In the genomic region with DNA sequence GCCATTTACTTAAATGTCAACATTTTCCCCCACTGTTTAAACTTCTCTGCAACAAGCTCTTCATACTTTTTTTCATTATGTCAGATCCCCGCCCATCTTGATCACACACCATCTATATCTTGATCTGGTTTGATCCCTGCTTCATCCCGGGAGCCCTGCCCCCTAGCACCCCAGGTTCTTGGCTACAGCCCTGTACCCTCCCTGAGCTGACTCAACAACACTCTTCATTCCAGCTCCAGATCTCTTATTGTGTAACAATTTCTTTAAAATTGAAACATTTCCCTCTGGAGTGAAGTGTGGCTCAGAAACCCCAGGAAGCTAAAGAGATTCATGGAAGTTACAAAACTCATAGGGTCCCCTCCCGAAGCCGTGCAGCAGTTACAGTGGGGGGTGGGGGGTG, we compare ENCODE assay signal across 26 mouse cellular contexts.
"Had no signal": no experiment of that assay in that cellular context is flagged by ENCODE, and none has a peak within 500 bp of the region (broad histone marks: within the 10 kb centered on the region; RNA-seq: fewer than 3 reads in every experiment).

No protein-coding gene starts in this region.

- H3K27me3 ChIP-seq: heart, embryonic 13.5 days; heart, embryonic 15.5 days; hindbrain, embryonic 12.5 days; intestine, embryonic 15.5 days; limb, embryonic 13.5 days; limb, embryonic 15.5 days; liver, embryonic 12.5 days had no signal

- ATAC-seq: hindbrain, embryonic 16.5 days; inflammation-experienced regulatory T-cells, adult 6 months; intestine, embryonic 15.5 days; intestine, postnatal 0 days; liver, embryonic 12.5 days had no signal

- DNase-seq: gastrocnemius, adult 2 months; gastrocnemius, postnatal 10 days; gastrocnemius, postnatal 25 days; heart, adult 2 months; heart, postnatal 14 days; heart, postnatal 4 days; kidney, adult 18-20 months; kidney, adult 8-10 months; kidney, postnatal 10 days; kidney, postnatal 25 days; layer of hippocampus, adult 9-11 months; layer of hippocampus, postnatal 36 days; left cerebral cortex, postnatal 4 days had no signal

- H3K4me2 ChIP-seq: heart, embryonic 11.5 days; heart, embryonic 13.5 days; heart, embryonic 15.5 days; hindbrain, embryonic 12.5 days; hindbrain, embryonic 14.5 days; intestine, embryonic 15.5 days; limb, embryonic 13.5 days; limb, embryonic 15.5 days; liver, embryonic 12.5 days had no signal

- H3K27ac ChIP-seq: gastrocnemius, adult 2 months; heart, adult 2 months; heart, embryonic 13.5 days; heart, embryonic 15.5 days; hindbrain, embryonic 10.5 days; hindbrain, embryonic 12.5 days; hindbrain, embryonic 14.5 days; intestine, embryonic 15.5 days; limb, embryonic 13.5 days; liver, embryonic 12.5 days had no signal

- H3K4me3 ChIP-seq: gastrocnemius, adult 2 months; heart, adult 2 months; heart, embryonic 13.5 days; heart, embryonic 15.5 days; hindbrain, embryonic 10.5 days; hindbrain, embryonic 12.5 days; intestine, embryonic 15.5 days; limb, embryonic 13.5 days; limb, embryonic 15.5 days; liver, embryonic 12.5 days had no signal

- H3K4me1 ChIP-seq: heart, embryonic 13.5 days; heart, embryonic 15.5 days; hindbrain, embryonic 10.5 days; hindbrain, embryonic 12.5 days; intestine, embryonic 15.5 days; limb, embryonic 13.5 days; limb, embryonic 15.5 days; liver, embryonic 12.5 days had no signal

- H3K9ac ChIP-seq: heart, embryonic 13.5 days; heart, embryonic 15.5 days; hindbrain, embryonic 12.5 days; hindbrain, embryonic 14.5 days; intestine, embryonic 15.5 days; limb, embryonic 13.5 days; limb, embryonic 15.5 days; liver, embryonic 12.5 days had no signal

- H3K9me3 ChIP-seq: heart, embryonic 13.5 days; heart, embryonic 15.5 days; hindbrain, embryonic 10.5 days; hindbrain, embryonic 12.5 days; intestine, embryonic 15.5 days; limb, embryonic 13.5 days; limb, embryonic 15.5 days; liver, embryonic 12.5 days had no signal

- H3K36me3 ChIP-seq: heart, embryonic 13.5 days; heart, embryonic 15.5 days; hindbrain, embryonic 10.5 days; hindbrain, embryonic 12.5 days; intestine, embryonic 15.5 days; limb, embryonic 13.5 days; limb, embryonic 15.5 days; liver, embryonic 12.5 days had no signal
